ENCODE assay signal across 6 mouse cellular contexts in genomic region chr14:16313073-16313472, GRCm38 (mm10). TPM values are rescaled to one million over a fixed set of nuclear protein-coding genes. Genes with fewer than 3 reads are reported as not detected.
A peak's percentile ranks its signal among the peaks of the same experiment; 100 is the strongest.
DNase-seq lines count a peak whose midpoint lies in the region; ATAC-seq and TF ChIP-seq lines count a peak whose summit lies in the region.
"Not testable (repeated sequence)": the region's sequence is repeated elsewhere in the genome, so short reads cannot be mapped to it uniquely, and the experiment has no call there.

No protein-coding gene starts in this region.

- 53% methylated on average over 2 of the region's 2 CpGs for WGBS in intestine, embryonic 16.5 days
- WGBS in liver, embryonic 11.5 days: 68% methylated on average over 2 of the region's 2 CpGs
- WGBS in liver, embryonic 15.5 days (ENCODE audit: insufficient replicate concordance): 62% methylated on average over 2 of the region's 2 CpGs
- WGBS in small intestine, adult 2 months: 22% methylated on average over 2 of the region's 2 CpGs

- ATAC-seq in intestine, embryonic 16.5 days: peak; percentile 93
- peak; percentile 57; the same call in 1 of the 2 replicates for ATAC-seq in liver, embryonic 11.5 days (replicated peaks; ENCODE audit: low FRiP score)
- peak; percentile 55; the same call in 1 of the 2 replicates for ATAC-seq in liver, embryonic 15.5 days (ENCODE audit: insufficient read depth)

- H3K4me3 ChIP-seq in intestine, embryonic 16.5 days (ENCODE audit: low read length); liver, embryonic 11.5 days (ENCODE audit: low read depth, low read length); liver, embryonic 15.5 days (replicated peaks); small intestine, adult 2 months (ENCODE audit: low read depth, low read length): not testable (repeated sequence)

- TF ChIP-seq CTCF in small intestine, adult 2 months (IDR thresholded peaks at IDR 0.05; ENCODE audit: extremely low read depth, insufficient read length, insufficient replicate concordance, low read depth, low read length): not testable (repeated sequence)

- peak overlapping the region; percentile 69 for H3K27ac ChIP-seq in intestine, embryonic 16.5 days (ENCODE audit: low read length)
- not testable (repeated sequence) for H3K27ac ChIP-seq in liver, embryonic 11.5 days (ENCODE audit: low read depth, low read length); liver, embryonic 15.5 days (replicated peaks)
- H3K27ac ChIP-seq in small intestine, adult 2 months (ENCODE audit: insufficient read depth, low read depth, low read length): peak overlapping the region; percentile 73

- not testable (repeated sequence) for H3K27me3 ChIP-seq in intestine, embryonic 16.5 days (replicated peaks; ENCODE audit: control insufficient read depth, insufficient read depth, low read length); liver, embryonic 11.5 days (replicated peaks; ENCODE audit: control insufficient read depth, insufficient read depth, low read length); liver, embryonic 15.5 days; small intestine, adult 2 months (ENCODE audit: control insufficient read depth, insufficient read depth, low read length)

- DNase-seq in ES-CJ7 (ENCODE audit: low read depth, low spot score) (peak; percentile 98), ZHBTc4 (ENCODE audit: low read depth, low spot score) (peak; percentile 96)
- DNase-seq in liver, embryonic 11.5 days (ENCODE audit: low spot score): not testable (repeated sequence)

- H3K36me3 ChIP-seq in intestine, embryonic 16.5 days (ENCODE audit: control insufficient read depth, insufficient read depth, low read length); liver, embryonic 11.5 days (ENCODE audit: control insufficient read depth, insufficient read depth, low read length); liver, embryonic 15.5 days (replicated peaks); small intestine, adult 2 months (ENCODE audit: control insufficient read depth, insufficient read depth, low read length): not testable (repeated sequence)

- H3K4me2 ChIP-seq in intestine, embryonic 16.5 days (ENCODE audit: low read depth, low read length); liver, embryonic 11.5 days; liver, embryonic 15.5 days: not testable (repeated sequence)

- not testable (repeated sequence) for TF ChIP-seq POLR2A in small intestine, adult 2 months (IDR thresholded peaks at IDR 0.05; ENCODE audit: low read depth, low read length)

- H3K4me1 ChIP-seq in intestine, embryonic 16.5 days (ENCODE audit: control insufficient read depth, insufficient read depth, low read length): peaks cover 10% of the 10 kb centered on the region
- not testable (repeated sequence) for H3K4me1 ChIP-seq in liver, embryonic 11.5 days (replicated peaks; ENCODE audit: control insufficient read depth, insufficient read depth, low read length); small intestine, adult 2 months (ENCODE audit: control insufficient read depth, insufficient read depth, insufficient read length, low read length)
- H3K4me1 ChIP-seq in liver, embryonic 15.5 days (replicated peaks): peaks cover 22% of the 10 kb centered on the region

- not testable (repeated sequence) for H3K9ac ChIP-seq in intestine, embryonic 16.5 days (ENCODE audit: low read depth, low read length); liver, embryonic 11.5 days (ENCODE audit: low read depth, low read length); liver, embryonic 15.5 days

- not testable (repeated sequence) for H3K9me3 ChIP-seq in intestine, embryonic 16.5 days (ENCODE audit: control insufficient read depth, low read length); liver, embryonic 11.5 days (ENCODE audit: control insufficient read depth, low read length); liver, embryonic 15.5 days (replicated peaks)

RNA-seq across cellular contexts. Expression of gene Top2b, which starts 51.9 kb away (rescaled TPM):
- 20.4 and 25.6 TPM in 2 replicates for polyA plus RNA-seq in intestine, embryonic 16.5 days (2015; fragmentation: Nextera tagmentation; extraction: Ambion mirVana)
- 67.8 and 72.4 TPM in 2 replicates for polyA plus RNA-seq in liver, embryonic 11.5 days (2014; fragmentation: Nextera tagmentation; extraction: Ambion mirVana)
- 13.2 and 14.1 TPM in 2 replicates for polyA plus RNA-seq in liver, embryonic 15.5 days (2015; fragmentation: Nextera tagmentation; extraction: Ambion mirVana)
- polyA plus RNA-seq in small intestine, adult 2 months (2012; rRNA removed): 1.3 and 1.7 TPM in 2 replicates
